Mouse (Mus musculus): ENCODE measurements at regions not wholly inside any gene's neighbourhood (a gene's known extent, or its start where the extent isn't known, plus 50 kb on each side); places are given as distances from the start of the nearest gene placed in this dataset.

DNA sequence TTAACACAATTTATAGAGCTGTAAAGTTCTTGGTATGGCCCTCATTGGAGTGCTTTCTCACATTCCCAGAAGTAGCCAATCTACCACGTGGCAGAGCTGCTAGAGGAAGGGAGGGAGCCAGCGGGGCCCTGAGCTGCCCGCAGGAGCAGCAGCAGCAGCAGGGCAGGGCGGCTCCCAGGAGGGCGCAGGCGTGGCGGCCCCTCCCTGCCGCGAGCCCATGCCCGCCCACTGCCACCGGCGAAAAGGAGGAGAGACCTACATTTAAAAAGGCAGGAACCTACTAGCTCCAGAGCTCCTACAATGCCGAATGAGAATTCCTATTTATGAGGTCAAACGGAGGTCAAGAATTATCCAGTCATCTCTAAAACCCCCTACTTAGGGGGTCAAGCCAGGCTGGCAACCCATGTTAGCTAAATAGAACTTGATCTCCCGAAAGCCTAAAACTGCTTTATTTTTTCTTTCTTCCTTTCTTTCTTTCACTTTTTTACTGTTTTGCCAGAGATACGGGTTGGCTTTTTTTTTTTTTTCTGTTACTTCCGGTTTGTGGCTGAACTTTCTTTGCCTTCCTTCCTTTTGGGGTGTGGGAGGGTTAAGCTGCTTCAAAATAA is 297.9 kb upstream of the Klf3 start (continued):
- TF ChIP-seq HCFC1 (IDR thresholded peaks at IDR 0.05; ENCODE audit: low read depth, low read length) = peak; percentile 41; the same call in 1 of the 2 replicates
- TF ChIP-seq MEF2A (IDR thresholded peaks at IDR 0.05; ENCODE audit: extremely low read depth, insufficient replicate concordance, low read depth, low read length, poor library complexity, severe bottlenecking) = no peak
- peak; percentile 52; the same call in 1 of the 2 replicates for TF ChIP-seq SIN3A (IDR thresholded peaks at IDR 0.05; ENCODE audit: low read length)

DNA sequence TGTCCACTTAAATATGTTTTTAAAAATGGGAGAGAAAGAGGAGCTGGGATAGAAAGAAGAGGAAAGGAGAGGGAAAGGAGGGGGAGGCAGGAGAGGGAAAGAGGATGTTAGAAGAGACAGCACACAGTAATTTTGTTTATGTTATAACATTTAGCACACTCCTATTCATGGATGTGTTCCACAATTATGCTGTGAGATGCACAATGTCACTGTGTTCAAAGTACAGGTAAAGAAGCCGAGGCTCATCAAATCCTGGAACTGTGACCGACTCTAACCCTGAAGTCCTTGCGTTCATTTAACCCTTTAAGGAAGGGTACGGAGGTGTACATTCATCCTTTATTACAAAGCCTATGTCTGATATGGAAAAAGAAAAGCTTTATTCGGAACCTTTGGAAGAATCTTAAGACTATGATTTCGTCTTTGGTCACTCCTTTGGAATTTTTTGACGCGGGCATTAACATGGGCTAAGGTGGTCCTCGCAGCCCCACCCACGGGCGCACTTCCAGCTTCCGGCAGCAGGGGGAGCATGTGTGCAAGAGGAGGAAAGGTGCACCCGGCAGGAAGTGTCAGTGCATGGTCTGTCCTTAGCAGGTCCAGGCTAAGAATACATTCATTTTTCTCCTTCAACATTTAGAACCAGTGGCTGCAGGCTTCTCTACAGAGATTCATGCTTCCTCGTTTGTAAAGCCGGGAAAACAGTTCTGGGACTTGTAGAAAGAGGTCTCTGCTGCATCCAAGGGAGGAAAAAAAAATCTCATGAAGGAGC is 297.2 kb upstream of the Klf3 start:
- DNase-seq (ENCODE audit: low read depth, low spot score) = peak; percentile 87
- H3K4me3 ChIP-seq (ENCODE audit: control insufficient read depth in 1 of 2, insufficient read depth in 1 of 2, low read depth in 2 of 2, low read length in 2 of 2) = peak overlapping the region; percentile 78 to 97
- H3K79me2 ChIP-seq (ENCODE audit: control insufficient read depth, insufficient read depth, low read length, poor library complexity) = peaks cover 2% of the 10 kb centered on the region; the same call in 1 of the 2 replicates
- no peaks in the 10 kb centered on the region for H3K27me3 ChIP-seq (ENCODE audit: control insufficient read depth in 1 of 2, insufficient read depth in 2 of 2, low read length in 2 of 2)
- H3K27ac ChIP-seq (ENCODE audit: control insufficient read depth, low read depth, low read length) = peak overlapping the region; percentile 100
- peak overlapping the region; percentile 93 for H3K9ac ChIP-seq (ENCODE audit: control insufficient read depth, low read depth, low read length, poor library complexity, severe bottlenecking)
- H3K4me1 ChIP-seq (ENCODE audit: control insufficient read depth in 1 of 2, insufficient read depth in 2 of 2, low read length in 2 of 2) = peaks cover 2 to 20% of the 10 kb centered on the region in 2 experiments
- no peaks in the 10 kb centered on the region for H3K9me3 ChIP-seq (replicated peaks; ENCODE audit: insufficient read depth, low read length)
- peaks cover 0 to 13% of the 10 kb centered on the region in 2 experiments; a peak in 2 of 4 replicates for H3K36me3 ChIP-seq (ENCODE audit: control insufficient read depth in 1 of 2, insufficient read depth in 2 of 2, low read length in 2 of 2)
- TF ChIP-seq RCOR1 (IDR thresholded peaks at IDR 0.05; ENCODE audit: low read depth, low read length) (no peak), TCF12 (IDR thresholded peaks at IDR 0.05; ENCODE audit: low read depth, low read length) (peak; percentile 28; the same call in 1 of the 2 replicates), NELFE (IDR thresholded peaks at IDR 0.05; ENCODE audit: low read depth, low read length) (no peak), MAFK (IDR thresholded peaks at IDR 0.05; ENCODE audit: borderline replicate concordance, low read depth, low read length) (no peak), RAD21 (IDR thresholded peaks at IDR 0.05; ENCODE audit: low read depth, low read length) (peak; percentile 90), CHD2 (IDR thresholded peaks at IDR 0.05; ENCODE audit: low read length) (no peak), POLR2AphosphoS2 (IDR thresholded peaks at IDR 0.05; ENCODE audit: low read length) (no peak), ELF1 (IDR thresholded peaks at IDR 0.05; ENCODE audit: low read depth, low read length) (peak; percentile 74), ZNF384 (IDR thresholded peaks at IDR 0.05; ENCODE audit: low read depth, low read length) (peak; percentile 68), MEF2A (IDR thresholded peaks at IDR 0.05; ENCODE audit: extremely low read depth, insufficient replicate concordance, low read depth, low read length, poor library complexity, severe bottlenecking) (no peak), BHLHE40 (IDR thresholded peaks at IDR 0.05; ENCODE audit: borderline replicate concordance, low read depth, low read length) (no peak), POLR2A (IDR thresholded peaks at IDR 0.05; ENCODE audit: control insufficient read depth in 1 of 2, insufficient read depth in 1 of 2, low read depth in 1 of 2, low read length in 2 of 2, poor library complexity in 1 of 2) (no peak), KAT2A (conservative IDR thresholded peaks at IDR 0.05; ENCODE audit: low read depth, low read length) (no peak), SIN3A (IDR thresholded peaks at IDR 0.05; ENCODE audit: low read length) (peak; percentile 35; the same call in 1 of the 2 replicates), USF2 (IDR thresholded peaks at IDR 0.05; ENCODE audit: borderline replicate concordance in 1 of 2, insufficient read depth in 1 of 2, low read depth in 1 of 2, low read length in 2 of 2) (no peak), UBTF (IDR thresholded peaks at IDR 0.05; ENCODE audit: borderline replicate concordance, insufficient read depth, low read depth, low read length) (no peak), E2F4 (IDR thresholded peaks at IDR 0.05; ENCODE audit: borderline replicate concordance, low read depth, low read length) (no peak), USF1 (IDR thresholded peaks at IDR 0.05; ENCODE audit: low read depth, low read length) (no peak), JUND (IDR thresholded peaks at IDR 0.05; ENCODE audit: low read depth, low read length) (no peak), ETS1 (IDR thresholded peaks at IDR 0.05; ENCODE audit: low read depth, low read length) (no peak), CHD1 (IDR thresholded peaks at IDR 0.05; ENCODE audit: low read depth, low read length) (peak; percentile 52; the same call in 1 of the 2 replicates), HCFC1 (IDR thresholded peaks at IDR 0.05; ENCODE audit: low read depth, low read length) (0 out of 2 replicates have a peak, but pooled peaks have one; percentile 36), TBP (IDR thresholded peaks at IDR 0.05; ENCODE audit: low read depth, low read length) (0 out of 2 replicates have a peak, but pooled peaks have one; percentile 29), POLR2AphosphoS5 (IDR thresholded peaks at IDR 0.05; ENCODE audit: borderline replicate concordance, low read depth, low read length) (no peak), MYB (IDR thresholded peaks at IDR 0.05; ENCODE audit: low read depth, low read length) (no peak), SMC3 (IDR thresholded peaks at IDR 0.05; ENCODE audit: low read depth, low read length) (peak; percentile 98), MYC (IDR thresholded peaks at IDR 0.05; ENCODE audit: low read depth, low read length) (0 out of 2 replicates have a peak, but pooled peaks have one; percentile 59), ZMIZ1 (IDR thresholded peaks at IDR 0.05; ENCODE audit: low read depth, low read length) (no peak), ZC3H11A (IDR thresholded peaks at IDR 0.05; ENCODE audit: low read depth, low read length) (peak; percentile 95), ZKSCAN1 (IDR thresholded peaks at IDR 0.05; ENCODE audit: low read depth, low read length) (no peak), EP300 (IDR thresholded peaks at IDR 0.05; ENCODE audit: low read depth in 1 of 2, low read length in 2 of 2) (no peak)

Data from MEL (cell line).